9 mouse cellular contexts compared by ENCODE assay signal in genomic region chr3:146769940-146770659, GRCm38 (mm10). TPM values are rescaled to one million over a fixed set of nuclear protein-coding genes. Genes with fewer than 3 reads are reported as not detected.
DNase-seq lines count a peak whose midpoint lies in the region; ATAC-seq and TF ChIP-seq lines count a peak whose summit lies in the region.
"Had no signal": no experiment of that assay in that cellular context is flagged by ENCODE, and none has a peak within 500 bp of the region (broad histone marks: within the 10 kb centered on the region; RNA-seq: fewer than 3 reads in every experiment).

No protein-coding gene starts in this region.

- no peaks in the 10 kb centered on the region for H3K9me3 ChIP-seq in midbrain, postnatal 0 days (ENCODE audit: low read length)

- peak; percentile 20 for TF ChIP-seq CTCF in midbrain, postnatal 0 days (IDR thresholded peaks at IDR 0.05)

- H3K4me1 ChIP-seq in midbrain, postnatal 0 days (ENCODE audit: insufficient read depth, low read length), result peaks cover 25% of the 10 kb centered on the region

- H3K27me3 ChIP-seq in midbrain, postnatal 0 days (ENCODE audit: insufficient read depth, low read length), result no peaks in the 10 kb centered on the region

- peak overlapping the region; percentile 75 for H3K9ac ChIP-seq in midbrain, postnatal 0 days (replicated peaks; ENCODE audit: low read length, poor library complexity, severe bottlenecking)

- peak overlapping the region; percentile 94 for H3K27ac ChIP-seq in midbrain, postnatal 0 days (ENCODE audit: low read depth, low read length)
- H3K27ac ChIP-seq: macrophage had no signal

- peak; percentile 71; the same call in 1 of the 2 replicates for ATAC-seq in midbrain, postnatal 0 days (ENCODE audit: low FRiP score)

- H3K4me3 ChIP-seq in midbrain, postnatal 0 days (ENCODE audit: low read depth, low read length), result peak overlapping the region; percentile 49

- 6% methylated on average over 17 of the region's 17 CpGs for WGBS in midbrain, postnatal 0 days

- no peaks in the 10 kb centered on the region for H3K36me3 ChIP-seq in midbrain, postnatal 0 days (ENCODE audit: insufficient read depth, low read length)

- peak; percentile 57 for DNase-seq in R1 (ENCODE audit: low read depth, low spot score)
- DNase-seq in cerebellum, adult 18-20 months, result peak; percentile 60 to 72
- DNase-seq in frontal cortex, adult 2 months (ENCODE audit: extremely low spot score in 1 of 2, low spot score in 1 of 2), result peak; percentile 50 to 72
- peak; percentile 47 for DNase-seq in left cerebral cortex, adult 11 months (ENCODE audit: low spot score)
- DNase-seq in midbrain, postnatal 0 days (ENCODE audit: low spot score), result peak; percentile 79
- no peak for DNase-seq in natural killer cell, adult 2 months (ENCODE audit: low spot score in 2 of 2)
- DNase-seq in adrenal gland, postnatal 10 days, result no peak
- no peak for DNase-seq in spleen, adult 18-20 months

- peak overlapping the region; percentile 56 for H3K4me2 ChIP-seq in midbrain, postnatal 0 days (ENCODE audit: low read depth, low read length, poor library complexity, severe bottlenecking)

RNA-seq across cellular contexts. Expression of gene Prkacb, which starts 42.7 kb away (rescaled TPM):
- 193 and 194 TPM in 2 replicates for polyA plus RNA-seq in frontal cortex, adult 2 months (2012; rRNA removed)
- 311 and 350 TPM in 2 replicates for total RNA-seq in midbrain, postnatal 0 days (2014; rRNA removed)
- polyA plus RNA-seq in midbrain, postnatal 0 days (2015; fragmentation: Nextera tagmentation; extraction: Ambion mirVana), result 220 and 221 TPM in 2 replicates
- total RNA-seq in adrenal gland, postnatal 10 days (2021), result 100 to 1,000 TPM in 1 of 2 experiments, 10 to 100 TPM in 1; 93.2 to 107 TPM

Comparison
In these comparisons a context has a peak if more than half of its experiments do, and no peak if none do; other contexts are left out.
1. DNase-seq: peak in R1 (single experiment), cerebellum, adult 18-20 months (2 of 2), frontal cortex, adult 2 months (2 of 2), left cerebral cortex, adult 11 months (single experiment) and midbrain, postnatal 0 days (single experiment); none in natural killer cell, adult 2 months (0 of 2), adrenal gland, postnatal 10 days (single experiment) and spleen, adult 18-20 months (0 of 2).